Mouse (Mus musculus) limb, embryonic 13.5 days (tissue): ENCODE data around the gene Gm49361. TPM values are rescaled to one million over a fixed set of nuclear protein-coding genes. Genes with fewer than 3 reads are reported as not detected.

ENCODE experiments used
- ATAC-seq: fragments of 200-750 bp; cut with Nextera tagmentation; 2 replicates; pipeline ENCODE4 v1.8.0; 2017; ENCODE audit warnings: low read depth, moderate number of reproducible peaks, moderate TSS enrichment; ENCODE audit not compliant: low FRiP score
- H3K27ac ChIP-seq: fragments of 300-500 bp; sonication (generic); 2 replicates; pipeline ENCODE4 v1.5.1; 2015; ENCODE audit warnings: inconsistent platforms, mild to moderate bottlenecking, moderate library complexity
- H3K27me3 ChIP-seq: fragments of 300-500 bp; sonication (generic); 2 replicates; pipeline ENCODE4 v1.6.1; 2015; ENCODE audit warnings: mild to moderate bottlenecking, inconsistent platforms
- H3K36me3 ChIP-seq: fragments of 300-500 bp; sonication (generic); 2 replicates; pipeline ENCODE4 v1.6.1; 2015; ENCODE audit warnings: inconsistent platforms, mild to moderate bottlenecking, moderate library complexity
- H3K4me1 ChIP-seq: fragments of 300-500 bp; sonication (generic); 2 replicates; pipeline ENCODE4 v1.6.1; 2015; ENCODE audit warnings: inconsistent platforms
- H3K4me2 ChIP-seq: fragments of 300-500 bp; sonication (generic); replicated peaks from 2 replicates; pipeline ENCODE4 v1.6.1; 2015; ENCODE audit warnings: inconsistent platforms, mild to moderate bottlenecking, moderate library complexity
- H3K4me3 ChIP-seq: fragments of 300-500 bp; sonication (generic); 2 replicates; pipeline ENCODE4 v1.5.1; 2015; ENCODE audit warnings: moderate library complexity, mild to moderate bottlenecking, inconsistent platforms
- H3K9ac ChIP-seq: fragments of 300-500 bp; sonication (generic); 2 replicates; pipeline ENCODE4 v1.6.1; 2015; ENCODE audit warnings: mild to moderate bottlenecking, inconsistent platforms
- H3K9me3 ChIP-seq: fragments of 300-500 bp; sonication (generic); 2 replicates; pipeline ENCODE4 v1.6.1; 2016; ENCODE audit warnings: inconsistent platforms
- WGBS: fragments of 180-500 bp; shearing (Covaris S2); methylation state at CpG from one replicate; pipeline ENCODE4 v1.1.7; 2015; 5-methylcytosine and 5-hydroxymethylcytosine counted together
- polyA plus RNA-seq: library from polyadenylated mRNA; unstranded; fragments of >200 nt; fragmentation: Nextera tagmentation; extraction: Ambion mirVana; gene quantifications from 2 replicates; pipeline ENCODE4 v1.2.1, GENCODE M21; 2015

The Gm49361 gene
- polyA plus RNA-seq, 1 experiment from 2014 or later = not detected

DNA sequence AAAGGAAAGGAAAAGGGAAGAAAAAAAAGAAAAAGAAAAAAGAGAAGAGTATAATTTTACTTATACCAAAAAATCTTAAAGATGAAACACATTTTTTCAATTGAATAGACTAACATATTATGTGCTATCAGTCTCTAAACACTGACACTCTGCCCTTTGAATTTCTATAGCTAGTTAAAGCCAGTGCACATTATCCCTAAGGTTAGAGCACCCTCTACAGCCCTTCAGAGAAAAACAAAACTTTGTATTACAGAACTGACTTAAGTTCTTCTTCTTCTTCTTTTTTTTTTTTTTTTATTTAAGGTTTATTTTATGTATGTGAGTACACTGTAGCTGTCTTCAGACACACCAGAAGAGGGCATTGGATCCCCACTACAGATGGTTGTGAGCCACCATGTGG is 96.4 kb downstream of the Gm49361 start:
- no peak for ATAC-seq

DNA sequence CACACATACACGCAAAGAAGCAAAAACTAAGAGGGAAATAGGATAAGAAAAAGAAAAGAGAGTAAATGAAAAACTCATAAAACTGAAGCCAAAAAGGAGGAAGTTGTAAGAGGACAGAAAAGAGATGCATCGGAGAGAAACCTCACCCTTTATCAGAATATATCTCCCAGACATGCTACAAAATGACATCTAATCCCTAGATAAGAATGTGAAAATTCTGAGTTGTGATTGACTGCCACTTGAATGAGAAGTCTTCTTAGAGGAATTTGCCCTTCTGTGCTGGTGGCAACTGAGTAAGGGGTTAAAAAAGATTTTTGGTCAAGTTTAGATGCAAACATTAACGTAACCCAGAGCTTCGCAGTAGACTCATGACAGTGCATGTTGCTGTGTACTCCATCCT is 99.7 kb downstream of the Gm49361 start:
- no peak overlapping the region for H3K4me2 ChIP-seq
- H3K36me3 ChIP-seq = peaks cover 12% of the 10 kb centered on the region
- 75% methylated on average over 4 of the region's 4 CpGs for WGBS
- H3K27me3 ChIP-seq = no peaks in the 10 kb centered on the region
- H3K4me3 ChIP-seq = no peak overlapping the region
- H3K9ac ChIP-seq = no peak overlapping the region
- H3K4me1 ChIP-seq = no peaks in the 10 kb centered on the region
- no peak overlapping the region for H3K27ac ChIP-seq
- no peaks in the 10 kb centered on the region for H3K9me3 ChIP-seq
- ATAC-seq = no peak

More for the DNA sequence above, 96.4 kb downstream of the Gm49361 start:
- Histone ChIP-seq H3K9ac (no peak overlapping the region), H3K4me1 (no peaks in the 10 kb centered on the region), H3K36me3 (no peaks in the 10 kb centered on the region), H3K4me2 (no peak overlapping the region), H3K27ac (no peak overlapping the region), H3K4me3 (no peak overlapping the region), H3K27me3 (no peaks in the 10 kb centered on the region), H3K9me3 (no peaks in the 10 kb centered on the region)

DNA sequence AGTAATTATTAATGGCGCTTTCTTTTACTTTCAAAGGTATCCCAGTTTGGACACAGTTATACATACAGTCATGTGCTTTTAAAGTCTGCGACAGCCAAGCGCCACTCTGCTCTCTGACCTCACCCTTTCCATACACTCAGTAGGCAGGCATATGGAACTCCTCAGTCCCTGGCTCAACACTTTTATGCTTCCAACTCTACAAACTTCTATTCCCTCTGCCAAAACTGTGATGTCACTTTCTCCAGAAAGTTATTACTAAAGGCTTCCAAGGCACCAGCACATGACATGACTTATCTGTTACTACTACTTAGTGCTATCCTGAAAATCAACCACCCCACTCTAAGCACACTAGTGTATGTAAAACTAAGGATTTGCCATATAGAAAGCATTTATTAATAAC is 106.8 kb downstream of the Gm49361 start:
- H3K9me3 ChIP-seq = no peaks in the 10 kb centered on the region
- no peak overlapping the region for H3K4me3 ChIP-seq
- H3K4me2 ChIP-seq = no peak overlapping the region
- H3K36me3 ChIP-seq = peaks cover 20% of the 10 kb centered on the region
- no peak overlapping the region for H3K27ac ChIP-seq
- no peaks in the 10 kb centered on the region for H3K27me3 ChIP-seq
- ATAC-seq = no peak
- no peak overlapping the region for H3K9ac ChIP-seq
- 92% methylated on average over 3 of the region's 3 CpGs for WGBS
- H3K4me1 ChIP-seq = no peaks in the 10 kb centered on the region

GRCm38 (mm10) chr14:57634141-57634540 is 111.8 kb downstream of the Gm49361 start:
- Histone ChIP-seq H3K9me3 (no peaks in the 10 kb centered on the region), H3K27me3 (no peaks in the 10 kb centered on the region), H3K9ac (no peak overlapping the region), H3K27ac (no peak overlapping the region), H3K4me3 (no peak overlapping the region), H3K36me3 (peaks cover 7% of the 10 kb centered on the region), H3K4me1 (0 out of 2 replicates have a peak, but pooled peaks cover 2% of the 10 kb centered on the region), H3K4me2 (no peak overlapping the region)
- no peak for ATAC-seq
- WGBS = 74% methylated on average over 5 of the region's 5 CpGs

- Histone ChIP-seq H3K4me2 (no peak overlapping the region), H3K27ac (no peak overlapping the region), H3K9ac (no peak overlapping the region), H3K27me3 (no peaks in the 10 kb centered on the region), H3K36me3 (peaks cover 40% of the 10 kb centered on the region), H3K9me3 (no peaks in the 10 kb centered on the region), H3K4me1 (0 out of 2 replicates have a peak, but pooled peaks cover 2% of the 10 kb centered on the region), H3K4me3 (no peak overlapping the region)
- no peak for ATAC-seq
- WGBS = 70% methylated on average over 4 of the region's 4 CpGs
Observed at GRCm38 (mm10) chr14:57629595-57629994, 116.3 kb downstream of the Gm49361 start.

GRCm38 (mm10) chr14:57622934-57623333 is 123.0 kb downstream of the Gm49361 start:
- Histone ChIP-seq H3K9ac (no peak overlapping the region), H3K27ac (no peak overlapping the region), H3K9me3 (no peaks in the 10 kb centered on the region), H3K4me1 (0 out of 2 replicates have a peak, but pooled peaks cover 3% of the 10 kb centered on the region), H3K4me3 (no peak overlapping the region), H3K27me3 (no peaks in the 10 kb centered on the region), H3K36me3 (peaks cover 45% of the 10 kb centered on the region), H3K4me2 (no peak overlapping the region)
- 86% methylated on average over 3 of the region's 3 CpGs for WGBS
- no peak for ATAC-seq

DNA sequence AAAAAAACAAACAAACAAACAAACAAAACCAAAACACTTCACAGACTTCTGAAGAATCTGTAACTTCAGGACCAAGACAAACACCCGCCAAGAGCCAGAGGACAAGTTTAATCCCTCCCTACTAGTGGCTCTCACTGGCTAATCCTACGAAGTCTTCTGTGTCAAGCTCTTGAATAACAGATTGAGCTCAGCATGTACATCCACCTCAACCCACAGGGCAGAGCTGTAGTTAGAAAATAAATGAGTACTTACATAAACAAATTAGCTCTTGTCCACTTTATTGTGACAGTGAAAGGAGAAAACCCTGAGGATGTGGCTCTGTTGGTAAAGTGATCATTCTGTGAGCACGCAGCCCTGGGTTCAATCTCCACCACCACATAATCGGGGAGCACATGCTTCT is 124.2 kb downstream of the Gm49361 start:
- Histone ChIP-seq H3K27ac (no peak overlapping the region), H3K4me2 (no peak overlapping the region), H3K27me3 (no peaks in the 10 kb centered on the region), H3K4me3 (no peak overlapping the region), H3K4me1 (0 out of 2 replicates have a peak, but pooled peaks cover 3% of the 10 kb centered on the region), H3K9ac (no peak overlapping the region), H3K9me3 (no peaks in the 10 kb centered on the region), H3K36me3 (peaks cover 35% of the 10 kb centered on the region)
- WGBS = 77% methylated on average over 4 of the region's 4 CpGs
- ATAC-seq = no peak

DNA sequence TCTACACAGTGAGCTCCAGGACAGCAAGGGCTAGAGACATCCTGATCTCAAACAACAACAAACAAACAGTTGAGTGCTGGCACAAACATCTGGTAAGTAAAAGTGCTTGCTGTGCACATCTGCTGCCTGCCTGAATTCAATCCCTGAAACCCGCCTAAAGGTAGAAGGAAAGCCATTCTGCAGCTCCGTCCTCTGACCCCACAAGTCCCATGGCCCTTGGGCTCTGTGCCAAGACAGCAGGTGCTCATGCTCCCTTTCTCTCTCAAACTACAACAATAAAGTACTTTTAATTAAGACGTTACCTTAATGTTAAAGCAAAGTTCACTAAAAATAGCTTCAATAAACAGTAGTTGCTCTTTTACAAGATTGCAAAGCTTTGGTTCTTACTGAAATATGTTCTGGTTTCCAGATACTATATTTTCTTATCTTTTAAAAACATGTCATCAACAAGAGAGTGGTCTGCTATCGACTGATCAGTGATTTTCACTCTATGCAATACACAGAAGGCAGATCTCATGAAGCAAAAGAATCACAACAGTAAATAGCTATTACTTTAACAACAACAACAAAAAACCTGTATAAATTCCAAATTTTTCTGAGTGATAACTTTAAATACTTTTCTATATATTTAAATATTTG is 125.2 kb downstream of the Gm49361 start:
- ATAC-seq = no peak
- H3K9me3 ChIP-seq = no peaks in the 10 kb centered on the region
- WGBS = 36% methylated on average over 4 of the region's 4 CpGs

DNA sequence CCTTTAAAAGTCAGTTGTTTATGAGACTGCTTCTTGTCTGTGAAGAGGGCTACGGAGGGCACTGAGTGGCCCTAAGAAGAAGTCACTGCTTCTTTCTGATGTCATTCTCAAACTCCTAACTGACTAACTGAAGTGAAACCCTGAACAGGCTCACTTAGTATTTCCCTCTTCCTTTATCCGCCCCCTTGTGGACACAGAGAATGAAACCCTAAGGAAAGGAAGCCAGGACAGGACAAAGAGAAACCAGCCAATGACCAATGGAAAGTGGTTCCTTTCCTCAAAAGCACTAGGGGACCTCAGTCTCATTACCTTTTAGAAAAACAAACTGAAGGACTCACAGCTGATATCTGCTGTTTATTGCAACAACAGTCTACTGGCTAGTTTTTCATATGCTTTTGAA is 126.4 kb downstream of the Gm49361 start:
- no peak overlapping the region for H3K9ac ChIP-seq
- 53% methylated on average over 2 of the region's 2 CpGs for WGBS
- H3K4me1 ChIP-seq = 0 out of 2 replicates have a peak, but pooled peaks cover 3% of the 10 kb centered on the region
- H3K27ac ChIP-seq = no peak overlapping the region
- H3K4me2 ChIP-seq = no peak overlapping the region
- H3K9me3 ChIP-seq = no peaks in the 10 kb centered on the region
- H3K27me3 ChIP-seq = no peaks in the 10 kb centered on the region
- ATAC-seq = no peak
- peaks cover 20% of the 10 kb centered on the region for H3K36me3 ChIP-seq
- H3K4me3 ChIP-seq = no peak overlapping the region

More for the DNA sequence above, 125.2 kb downstream of the Gm49361 start:
- Histone ChIP-seq H3K4me1 (0 out of 2 replicates have a peak, but pooled peaks cover 3% of the 10 kb centered on the region), H3K27me3 (no peaks in the 10 kb centered on the region), H3K4me2 (no peak overlapping the region), H3K9ac (no peak overlapping the region), H3K36me3 (peaks cover 27% of the 10 kb centered on the region), H3K4me3 (no peak overlapping the region), H3K27ac (no peak overlapping the region)

- WGBS = 92% methylated on average over 1 of the region's 1 CpGs
- Histone ChIP-seq H3K27me3 (no peaks in the 10 kb centered on the region), H3K9ac (no peak overlapping the region), H3K9me3 (no peaks in the 10 kb centered on the region), H3K4me1 (0 out of 2 replicates have a peak, but pooled peaks cover 3% of the 10 kb centered on the region), H3K4me3 (no peak overlapping the region), H3K27ac (no peak overlapping the region), H3K4me2 (no peak overlapping the region), H3K36me3 (peaks cover 17% of the 10 kb centered on the region)
- ATAC-seq = no peak
Observed at GRCm38 (mm10) chr14:57617675-57618074, 128.2 kb downstream of the Gm49361 start.

DNA sequence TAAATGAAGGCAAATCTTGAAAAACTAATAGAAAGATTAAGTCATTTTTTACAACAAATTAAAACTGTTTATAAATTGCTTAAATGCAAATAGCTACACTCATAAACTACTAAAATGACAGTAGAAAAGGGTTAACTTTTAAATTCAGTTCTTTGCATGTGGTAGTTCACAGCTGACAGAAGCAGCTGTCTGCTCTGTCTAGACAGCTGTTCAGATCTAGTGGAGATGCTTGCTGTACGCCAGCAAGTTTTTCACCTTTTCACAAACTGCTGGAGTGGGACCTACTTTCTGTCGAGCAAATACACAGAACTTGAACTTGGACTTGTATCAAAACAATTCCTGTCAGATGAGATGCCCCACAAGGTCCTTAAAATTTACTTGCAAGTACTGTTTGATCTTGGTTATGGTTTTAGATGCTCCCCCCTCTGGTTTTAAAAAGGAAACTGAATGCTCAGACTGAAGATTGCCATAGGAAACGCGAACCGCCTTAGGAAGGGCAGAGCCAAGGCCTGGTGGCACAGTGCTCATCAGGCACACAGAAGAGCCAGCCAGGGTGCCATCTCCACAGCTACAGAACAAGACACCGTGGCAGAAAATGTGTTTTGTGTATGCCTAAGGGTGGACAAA is 129.5 kb downstream of the Gm49361 start:
- Histone ChIP-seq H3K4me3 (no peak overlapping the region), H3K4me1 (0 out of 2 replicates have a peak, but pooled peaks cover 3% of the 10 kb centered on the region), H3K36me3 (peaks cover 9% of the 10 kb centered on the region), H3K4me2 (no peak overlapping the region), H3K27ac (no peak overlapping the region), H3K9me3 (no peaks in the 10 kb centered on the region), H3K27me3 (no peaks in the 10 kb centered on the region), H3K9ac (no peak overlapping the region)
- WGBS = 77% methylated on average over 6 of the region's 6 CpGs
- ATAC-seq = no peak

DNA sequence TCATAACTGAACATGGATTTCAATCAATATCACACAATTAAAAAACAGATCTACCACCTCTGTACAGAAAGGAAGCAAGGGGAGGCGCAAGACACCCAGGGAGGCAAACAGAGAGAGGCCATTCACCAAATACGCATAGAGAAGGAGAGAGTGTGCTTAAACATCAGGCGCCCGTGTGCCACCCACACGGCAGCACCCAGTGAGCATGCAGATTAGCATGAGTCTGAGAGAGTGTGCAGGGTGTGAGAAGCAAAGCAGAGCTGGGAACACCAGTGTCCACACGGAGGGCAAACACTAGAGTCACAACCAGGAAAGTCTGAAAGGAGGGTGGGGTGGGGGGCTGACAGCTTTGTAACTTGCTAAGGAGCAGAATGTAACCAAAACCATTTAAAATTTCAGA is 130.1 kb downstream of the Gm49361 start:
- 96% methylated on average over 6 of the region's 6 CpGs for WGBS
- 0 out of 2 replicates have a peak, but pooled peaks cover 3% of the 10 kb centered on the region for H3K4me1 ChIP-seq
- peaks cover 9% of the 10 kb centered on the region for H3K36me3 ChIP-seq
- no peak overlapping the region for H3K4me2 ChIP-seq
- H3K4me3 ChIP-seq = no peak overlapping the region
- no peak overlapping the region for H3K9ac ChIP-seq
- ATAC-seq = no peak
- H3K9me3 ChIP-seq = no peaks in the 10 kb centered on the region
- H3K27ac ChIP-seq = no peak overlapping the region
- H3K27me3 ChIP-seq = no peaks in the 10 kb centered on the region
